Mouse (Mus musculus) neural tube, embryonic 12.5 days (tissue): ENCODE measurements around the gene Scamp5. TPM values are rescaled to one million over a fixed set of nuclear protein-coding genes. Genes with fewer than 3 reads are reported as not detected.

ENCODE experiments used
- ATAC-seq: fragments of 200-750 bp; cut with Nextera tagmentation; 2 replicates; pipeline ENCODE4 v1.8.0; 2017; ENCODE audit warnings: low read depth, mild to moderate bottlenecking, moderate TSS enrichment, moderate library complexity; ENCODE audit not compliant: low FRiP score
- H3K27ac ChIP-seq: fragments of 300-500 bp; sonication (generic); 2 replicates; pipeline ENCODE4 v1.5.1; 2016
- H3K27me3 ChIP-seq: fragments of 300-500 bp; sonication (generic); replicated peaks from 2 replicates; pipeline ENCODE4 v1.6.1; 2016; ENCODE audit warnings: mild to moderate bottlenecking
- H3K36me3 ChIP-seq: fragments of 300-500 bp; sonication (generic); 2 replicates; pipeline ENCODE4 v1.6.1; 2016; ENCODE audit warnings: mild to moderate bottlenecking
- H3K4me1 ChIP-seq: fragments of 300-500 bp; sonication (generic); 2 replicates; pipeline ENCODE4 v1.6.1; 2016
- H3K4me2 ChIP-seq: fragments of 300-500 bp; sonication (generic); replicated peaks from 2 replicates; pipeline ENCODE4 v1.6.1; 2016; ENCODE audit warnings: mild to moderate bottlenecking
- H3K4me3 ChIP-seq: fragments of 300-500 bp; sonication (generic); 2 replicates; pipeline ENCODE4 v1.5.1; 2016
- H3K9ac ChIP-seq: fragments of 300-500 bp; sonication (generic); 2 replicates; pipeline ENCODE4 v1.6.1; 2016; ENCODE audit warnings: mild to moderate bottlenecking
- H3K9me3 ChIP-seq: fragments of 300-500 bp; sonication (generic); 2 replicates; pipeline ENCODE4 v1.6.1; 2016; ENCODE audit warnings: mild to moderate bottlenecking
- WGBS: fragments of 180-500 bp; shearing (Covaris S2); methylation state at CpG from one replicate; pipeline ENCODE4 v1.1.7; 2016; 5-methylcytosine and 5-hydroxymethylcytosine counted together
- polyA plus RNA-seq: library from polyadenylated mRNA; unstranded; fragments of >200 nt; fragmentation: Nextera tagmentation; extraction: Ambion mirVana; gene quantifications from 2 replicates; pipeline ENCODE4 v1.2.1, GENCODE M21; 2016

Gene Scamp5
- polyA plus RNA-seq, 1 experiment from 2014 or later, result 43.0 TPM

- H3K9me3 ChIP-seq, result peaks cover 8% of the 10 kb centered on the region
- WGBS, result 92% methylated on average over 15 of the region's 15 CpGs
- no peak overlapping the region for H3K9ac ChIP-seq
- no peak overlapping the region for H3K4me2 ChIP-seq
- H3K4me3 ChIP-seq, result no peak overlapping the region
- no peaks in the 10 kb centered on the region for H3K27me3 ChIP-seq
- no peaks in the 10 kb centered on the region for H3K4me1 ChIP-seq
- no peak for ATAC-seq
- H3K27ac ChIP-seq, result no peak overlapping the region
- no peaks in the 10 kb centered on the region for H3K36me3 ChIP-seq
Observed at GRCm38 (mm10) chr9:57402318-57403251, 65.3 kb downstream of the Scamp5 start.

DNA sequence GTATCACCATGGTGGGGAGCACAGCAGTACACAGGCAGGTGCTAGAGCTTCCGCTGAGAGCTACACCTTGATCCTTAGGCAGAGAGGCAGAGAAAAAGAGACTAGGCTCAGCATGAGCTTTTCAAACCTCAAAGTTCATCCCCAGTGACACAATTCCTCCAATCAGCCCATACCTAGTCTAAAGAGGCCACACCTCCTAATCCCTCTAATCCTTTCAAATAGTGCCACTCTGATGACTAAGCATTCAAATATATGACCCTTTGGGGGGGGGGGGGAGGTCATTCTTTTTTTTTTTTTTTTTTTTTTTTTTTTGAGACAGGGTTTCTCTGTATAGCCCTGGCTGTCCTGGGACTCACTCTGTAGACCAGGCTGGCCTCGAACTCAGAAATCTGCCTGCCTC lies 69.1 kb downstream of the Scamp5 start:
- WGBS, result 87% methylated on average over 2 of the region's 2 CpGs
- no peaks in the 10 kb centered on the region for H3K4me1 ChIP-seq
- ATAC-seq, result no peak
- H3K4me3 ChIP-seq, result no peak overlapping the region
- H3K9me3 ChIP-seq, result peaks cover 8% of the 10 kb centered on the region
- H3K9ac ChIP-seq, result no peak overlapping the region
- H3K27ac ChIP-seq, result no peak overlapping the region
- no peak overlapping the region for H3K4me2 ChIP-seq
- no peaks in the 10 kb centered on the region for H3K36me3 ChIP-seq
- no peaks in the 10 kb centered on the region for H3K27me3 ChIP-seq

DNA sequence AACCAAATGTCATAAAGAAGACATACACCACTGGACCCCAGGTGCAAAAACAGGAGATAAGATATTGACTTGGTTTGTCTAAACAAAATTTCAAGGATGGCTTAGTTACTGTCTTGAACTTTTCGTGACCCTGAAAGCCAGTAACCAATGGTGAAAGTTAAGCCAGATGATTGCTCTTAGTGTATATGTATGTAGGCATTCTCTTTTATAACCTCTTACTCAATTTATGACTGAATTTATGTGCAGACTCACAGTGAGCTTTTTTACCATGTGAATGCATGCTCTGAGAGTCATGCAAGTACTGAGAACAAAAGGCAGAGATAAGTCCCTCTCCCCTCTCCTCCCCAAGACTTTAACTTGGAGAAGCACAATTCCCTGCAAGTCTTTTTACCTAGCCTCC lies 75.0 kb downstream of the Scamp5 start:
- no peak overlapping the region for H3K4me3 ChIP-seq
- H3K27me3 ChIP-seq, result no peaks in the 10 kb centered on the region
- no peak overlapping the region for H3K4me2 ChIP-seq
- H3K4me1 ChIP-seq, result no peaks in the 10 kb centered on the region
- H3K9ac ChIP-seq, result no peak overlapping the region
- H3K9me3 ChIP-seq, result no peaks in the 10 kb centered on the region
- H3K27ac ChIP-seq, result no peak overlapping the region
- ATAC-seq, result no peak
- 81% methylated on average over 1 of the region's 1 CpGs for WGBS
- H3K36me3 ChIP-seq, result no peaks in the 10 kb centered on the region

Other genes with a start within 250 kb of the Scamp5 start
- gene Trcg1, start 231.5 kb downstream of the Scamp5 start, polyA plus RNA-seq, result 0.08 TPM in 1 of 2 replicates, not detected in the other
- gene 1700017B05Rik, start 205.4 kb downstream of the Scamp5 start, polyA plus RNA-seq, result 8.8 and 9.1 TPM in 2 replicates
- 21.8 and 24.3 TPM in 2 replicates for gene Ppcdc, start 27.9 kb downstream of the Scamp5 start, polyA plus RNA-seq
- gene Rpp25, start 36.0 kb upstream of the Scamp5 start, polyA plus RNA-seq, result 12.4 and 13.3 TPM in 2 replicates
- 770 and 826 TPM in 2 replicates for gene Cox5a, start 53.2 kb upstream of the Scamp5 start, polyA plus RNA-seq
- 19.6 and 20.2 TPM in 2 replicates for gene Fam219b, start 69.5 kb upstream of the Scamp5 start, polyA plus RNA-seq
- gene Mpi, start 84.7 kb upstream of the Scamp5 start, polyA plus RNA-seq, result 68.0 and 68.2 TPM in 2 replicates
- gene Scamp2, start 92.9 kb upstream of the Scamp5 start, polyA plus RNA-seq, result 56.2 and 62.3 TPM in 2 replicates
- 20.7 and 22.9 TPM in 2 replicates for gene Ulk3, start 121.4 kb upstream of the Scamp5 start, polyA plus RNA-seq
- gene Cplx3, start 138.2 kb upstream of the Scamp5 start, polyA plus RNA-seq, result not detected in 2 replicates
- not detected in 2 replicates for gene Lman1l, start 152.7 kb upstream of the Scamp5 start, polyA plus RNA-seq
- 40.3 and 41.7 TPM in 2 replicates for gene Csk, start 185.6 kb upstream of the Scamp5 start, polyA plus RNA-seq
- not detected in 2 replicates for gene Cyp1a2, start 215.6 kb upstream of the Scamp5 start, polyA plus RNA-seq
- gene Cyp1a1, start 219.9 kb upstream of the Scamp5 start, polyA plus RNA-seq, result not detected in 2 replicates
- 38.4 and 41.0 TPM in 2 replicates for gene Edc3, start 240.5 kb upstream of the Scamp5 start, polyA plus RNA-seq